22 mouse cellular contexts compared by ENCODE assay signal in the genomic region with DNA sequence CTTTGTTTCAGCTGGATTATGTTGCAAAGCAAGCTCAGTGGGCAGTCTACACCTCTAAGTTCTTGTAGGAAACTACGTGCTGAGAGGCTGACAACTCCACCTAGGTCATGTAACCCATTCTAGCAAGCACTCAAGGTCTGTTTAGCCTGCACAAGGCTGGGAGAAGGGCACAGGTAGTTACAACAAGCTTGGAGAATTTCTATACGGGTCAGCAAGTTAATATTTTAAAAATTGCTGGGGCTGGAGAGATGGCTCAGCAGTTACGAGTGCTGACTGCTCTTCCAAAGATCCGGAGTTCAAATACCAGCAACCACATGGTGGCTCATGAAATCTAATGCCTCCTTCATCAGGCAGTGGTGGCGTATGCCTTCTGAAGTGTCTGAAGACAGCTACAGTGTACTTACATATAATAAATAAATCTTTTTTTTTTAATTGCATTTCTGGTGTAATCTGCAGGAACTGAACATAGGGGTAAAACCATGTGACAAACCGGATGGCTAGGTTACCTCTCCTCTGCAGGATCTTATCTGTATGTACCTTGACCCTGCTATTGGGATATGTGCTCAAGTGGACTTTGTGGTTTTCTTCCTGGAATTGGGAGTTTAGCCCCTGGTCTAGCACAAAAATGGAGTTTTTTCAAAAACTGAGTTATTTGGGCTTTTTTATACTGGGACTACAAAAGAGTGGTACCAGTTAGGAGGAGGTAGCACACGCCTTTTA. TPM values are rescaled to one million over a fixed set of nuclear protein-coding genes. Genes with fewer than 3 reads are reported as not detected.
DNase-seq lines count a peak whose midpoint lies in the region; ATAC-seq and TF ChIP-seq lines count a peak whose summit lies in the region.
"Had no signal": no experiment of that assay in that cellular context is flagged by ENCODE, and none has a peak within 500 bp of the region (broad histone marks: within the 10 kb centered on the region; RNA-seq: fewer than 3 reads in every experiment).

No protein-coding gene starts in this region.

- H3K27ac ChIP-seq in kidney, adult 2 months (ENCODE audit: insufficient read depth, low read depth, low read length) = no peak overlapping the region
- H3K27ac ChIP-seq in kidney, embryonic 16.5 days (ENCODE audit: low read length) = no peak overlapping the region
- peak overlapping the region; percentile 95 for H3K27ac ChIP-seq in liver, adult 2 months (replicated peaks; ENCODE audit: insufficient read depth, low read depth, low read length)
- H3K27ac ChIP-seq in liver, embryonic 11.5 days (ENCODE audit: low read depth, low read length) = no peak overlapping the region
- H3K27ac ChIP-seq in intestine, postnatal 0 days (ENCODE audit: low read depth, low read length) = peak overlapping the region; percentile 75
- H3K27ac ChIP-seq: embryonic facial prominence, embryonic 15.5 days; forebrain, embryonic 10.5 days; gastrocnemius, adult 2 months; heart, embryonic 13.5 days had no signal

- no peaks in the 10 kb centered on the region; the same call in none of the 2 replicates for H3K36me3 ChIP-seq in kidney, adult 2 months (ENCODE audit: control insufficient read depth, insufficient read depth, low read length)
- peaks cover 31% of the 10 kb centered on the region for H3K36me3 ChIP-seq in kidney, embryonic 16.5 days (ENCODE audit: insufficient read depth, low read length)
- peaks cover 8% of the 10 kb centered on the region; the same call in 1 of the 2 replicates for H3K36me3 ChIP-seq in liver, adult 2 months (ENCODE audit: control insufficient read depth, insufficient read depth, low read length)
- H3K36me3 ChIP-seq in liver, embryonic 11.5 days (ENCODE audit: control insufficient read depth, insufficient read depth, low read length) = peaks cover 17% of the 10 kb centered on the region; the same call in 1 of the 2 replicates
- H3K36me3 ChIP-seq in intestine, postnatal 0 days (ENCODE audit: control insufficient read depth, insufficient read depth) = peaks cover 35% of the 10 kb centered on the region

- H3K4me2 ChIP-seq in kidney, embryonic 16.5 days (replicated peaks; ENCODE audit: low read depth, low read length) = no peak overlapping the region
- no peak overlapping the region for H3K4me2 ChIP-seq in liver, embryonic 11.5 days
- H3K4me2 ChIP-seq in intestine, postnatal 0 days (replicated peaks; ENCODE audit: low read depth) = peak overlapping the region; percentile 7; the same call in 1 of the 2 replicates
- H3K4me2 ChIP-seq: embryonic facial prominence, embryonic 15.5 days; heart, embryonic 13.5 days had no signal

- H3K79me2 ChIP-seq in liver, adult 2 months (ENCODE audit: control insufficient read depth, insufficient read depth, low read length) = no peaks in the 10 kb centered on the region

- TF ChIP-seq CTCF in kidney, adult 2 months (conservative IDR thresholded peaks at IDR 0.05; ENCODE audit: insufficient read depth, insufficient read length, low read depth, low read length) = no peak
- TF ChIP-seq CTCF in liver, adult 2 months (IDR thresholded peaks at IDR 0.05; ENCODE audit: low read depth, low read length) = no peak
- TF ChIP-seq CTCF in intestine, postnatal 0 days (IDR thresholded peaks at IDR 0.05; ENCODE audit: low read depth) = no peak

- peak; percentile 47 for DNase-seq in kidney, adult 2 months
- peak; percentile 84 for DNase-seq in liver, adult 2 months (ENCODE audit: extremely low read depth, low read depth, low spot score)
- no peak for DNase-seq in liver, embryonic 11.5 days (ENCODE audit: low spot score)
- DNase-seq in cerebellum, postnatal 36 days = no peak
- DNase-seq in thymus, postnatal 0 days (ENCODE audit: low spot score) = no peak
- DNase-seq: adrenal gland, postnatal 14 days; cerebellum, adult 11-12 months; cerebellum, adult 9-11 months; embryo, embryonic 11 days; gastrocnemius, adult 2 months; gastrocnemius, postnatal 36 days; heart, adult 11 months; heart, postnatal 36 days had no signal

- no peaks in the 10 kb centered on the region for H3K9me3 ChIP-seq in kidney, embryonic 16.5 days (ENCODE audit: low read length)
- H3K9me3 ChIP-seq in liver, embryonic 11.5 days (ENCODE audit: control insufficient read depth, low read length) = no peaks in the 10 kb centered on the region
- H3K9me3 ChIP-seq in intestine, postnatal 0 days (ENCODE audit: control insufficient read depth) = no peaks in the 10 kb centered on the region
- H3K9me3 ChIP-seq: embryonic facial prominence, embryonic 15.5 days; forebrain, embryonic 10.5 days; heart, embryonic 13.5 days had no signal

- H3K9ac ChIP-seq in kidney, embryonic 16.5 days (replicated peaks; ENCODE audit: low read length) = no peak overlapping the region
- no peak overlapping the region for H3K9ac ChIP-seq in liver, adult 2 months (ENCODE audit: low read depth, low read length)
- no peak overlapping the region for H3K9ac ChIP-seq in liver, embryonic 11.5 days (ENCODE audit: low read depth, low read length)
- no peak overlapping the region for H3K9ac ChIP-seq in intestine, postnatal 0 days (ENCODE audit: low read depth, low read length)
- H3K9ac ChIP-seq: embryonic facial prominence, embryonic 15.5 days; heart, embryonic 13.5 days had no signal

- H3K4me3 ChIP-seq in kidney, adult 2 months (ENCODE audit: insufficient read depth, low read depth, low read length) = no peak overlapping the region
- no peak overlapping the region for H3K4me3 ChIP-seq in kidney, embryonic 16.5 days (ENCODE audit: low read length)
- H3K4me3 ChIP-seq in liver, adult 2 months (ENCODE audit: insufficient read depth, low read depth, low read length) = no peak overlapping the region
- H3K4me3 ChIP-seq in liver, embryonic 11.5 days (ENCODE audit: low read depth, low read length) = no peak overlapping the region
- no peak overlapping the region for H3K4me3 ChIP-seq in intestine, postnatal 0 days (ENCODE audit: low read depth, low read length)
- H3K4me3 ChIP-seq: embryonic facial prominence, embryonic 15.5 days; erythroblast, embryonic 14.5 days; forebrain, embryonic 10.5 days; gastrocnemius, adult 2 months; heart, embryonic 13.5 days had no signal

- no peaks in the 10 kb centered on the region for H3K27me3 ChIP-seq in kidney, adult 2 months (replicated peaks; ENCODE audit: control insufficient read depth, insufficient read depth, low read length)
- H3K27me3 ChIP-seq in kidney, embryonic 16.5 days (ENCODE audit: insufficient read depth, low read length) = no peaks in the 10 kb centered on the region
- no peaks in the 10 kb centered on the region for H3K27me3 ChIP-seq in liver, adult 2 months (ENCODE audit: control insufficient read depth, insufficient read depth, low read length)
- H3K27me3 ChIP-seq in liver, embryonic 11.5 days (replicated peaks; ENCODE audit: control insufficient read depth, insufficient read depth, low read length) = no peaks in the 10 kb centered on the region
- H3K27me3 ChIP-seq in intestine, postnatal 0 days (replicated peaks; ENCODE audit: control insufficient read depth, insufficient read depth, low read length) = no peaks in the 10 kb centered on the region
- H3K27me3 ChIP-seq: CH12.LX; embryonic facial prominence, embryonic 15.5 days; heart, embryonic 13.5 days; Patski had no signal

- WGBS in kidney, adult 2 months = 73% methylated on average over 7 of the region's 7 CpGs
- WGBS in kidney, embryonic 16.5 days = 85% methylated on average over 7 of the region's 7 CpGs
- 62% methylated on average over 7 of the region's 7 CpGs for WGBS in liver, adult 2 months
- WGBS in liver, embryonic 11.5 days = 85% methylated on average over 7 of the region's 7 CpGs
- 55% methylated on average over 7 of the region's 7 CpGs for WGBS in intestine, postnatal 0 days

- ATAC-seq in kidney, embryonic 16.5 days (ENCODE audit: low FRiP score, low TSS enrichment) = no peak
- no peak for ATAC-seq in liver, embryonic 11.5 days (replicated peaks; ENCODE audit: low FRiP score)
- peak; percentile 84 for ATAC-seq in intestine, postnatal 0 days
- ATAC-seq: forebrain, embryonic 14.5 days; Patski had no signal

- H3K4me1 ChIP-seq in kidney, adult 2 months (ENCODE audit: control insufficient read depth, insufficient read depth, low read length) = no peaks in the 10 kb centered on the region
- H3K4me1 ChIP-seq in kidney, embryonic 16.5 days (ENCODE audit: insufficient read depth, low read length) = peaks cover 3% of the 10 kb centered on the region; the same call in 1 of the 2 replicates
- peaks cover 5% of the 10 kb centered on the region; the same call in 1 of the 2 replicates for H3K4me1 ChIP-seq in liver, adult 2 months (ENCODE audit: control insufficient read depth, insufficient read depth, low read length)
- H3K4me1 ChIP-seq in liver, embryonic 11.5 days (replicated peaks; ENCODE audit: control insufficient read depth, insufficient read depth, low read length) = no peaks in the 10 kb centered on the region
- no peaks in the 10 kb centered on the region for H3K4me1 ChIP-seq in intestine, postnatal 0 days (replicated peaks; ENCODE audit: control insufficient read depth, insufficient read depth, low read length)
- H3K4me1 ChIP-seq: embryonic facial prominence, embryonic 15.5 days; heart, embryonic 13.5 days had no signal

- TF ChIP-seq POLR2A in kidney, adult 2 months (IDR thresholded peaks at IDR 0.05; ENCODE audit: low read depth, low read length) = no peak
- TF ChIP-seq POLR2A in liver, adult 2 months (IDR thresholded peaks at IDR 0.05; ENCODE audit: extremely low read depth, insufficient read depth, low read length) = no peak

RNA-seq across cellular contexts. Expression of gene Cox7a2l, which starts 34.2 kb away (rescaled TPM):
- polyA plus RNA-seq in kidney, adult 2 months (2012; rRNA removed) = 165 and 201 TPM in 2 replicates
- 186 and 196 TPM in 2 replicates for polyA plus RNA-seq in kidney, embryonic 16.5 days (2015; fragmentation: Nextera tagmentation; extraction: Ambion mirVana)
- 184 and 203 TPM in 2 replicates for total RNA-seq in liver, adult 2 months (2014; rRNA removed)
- polyA plus RNA-seq in liver, adult 2 months (2012; rRNA removed) = 88.8 and 114 TPM in 2 replicates
- 134 and 136 TPM in 2 replicates for polyA plus RNA-seq in liver, embryonic 11.5 days (2014; fragmentation: Nextera tagmentation; extraction: Ambion mirVana)
- polyA plus RNA-seq in intestine, postnatal 0 days (2015; fragmentation: Nextera tagmentation; extraction: Ambion mirVana) = 226 and 233 TPM in 2 replicates
- polyA plus RNA-seq in thymus, postnatal 0 days (2015; fragmentation: Nextera tagmentation; extraction: Ambion mirVana) = 251 and 271 TPM in 2 replicates

Comparison
In these comparisons a context has a peak if more than half of its experiments do, and no peak if none do; other contexts are left out.
1. DNase-seq: peak in kidney, adult 2 months (single experiment) and liver, adult 2 months (single experiment); none in liver, embryonic 11.5 days (single experiment), cerebellum, postnatal 36 days (0 of 2) and thymus, postnatal 0 days (single experiment).
2. H3K27ac ChIP-seq: peak in liver, adult 2 months (single experiment) and intestine, postnatal 0 days (single experiment); none in kidney, adult 2 months (single experiment), kidney, embryonic 16.5 days (single experiment) and liver, embryonic 11.5 days (single experiment).